Mouse (Mus musculus): ENCODE results near the gene Rhobtb1. TPM values are rescaled to one million over a fixed set of nuclear protein-coding genes. Genes with fewer than 3 reads are reported as not detected.

Rhobtb1 gene
- polyA plus RNA-seq (2015; fragmentation: Nextera tagmentation; extraction: Ambion mirVana), result 12.2 and 14.2 TPM in 2 replicates

DNA sequence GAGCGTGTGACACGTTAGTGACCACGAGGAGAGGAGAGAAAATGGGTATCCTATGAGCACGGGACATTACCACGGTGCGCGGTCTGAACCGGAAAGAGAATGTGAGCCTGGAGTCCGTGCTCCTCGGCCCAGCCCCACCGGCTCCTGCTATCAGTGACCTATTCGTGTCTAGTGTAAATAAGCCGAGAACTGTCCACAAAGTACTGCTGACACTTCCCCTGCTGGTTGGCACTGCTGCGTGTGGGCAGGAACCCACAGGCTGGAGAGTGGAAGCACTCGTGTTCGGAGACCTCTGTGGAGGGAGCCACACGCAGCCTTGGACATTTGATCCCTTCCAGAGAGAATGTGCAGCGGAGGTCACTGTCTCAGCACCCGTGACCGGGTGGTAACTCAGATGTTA is at the start of gene Rhobtb1:
TSS of gene Rhobtb1 (plus strand) at position 390 of the 400 bp plus-strand sequence.
- Histone ChIP-seq H3K9ac (replicated peaks; ENCODE audit: low read depth, low read length) (no peak within 1 kb of the TSS), H3K4me1 (replicated peaks; ENCODE audit: control insufficient read depth, insufficient read depth, low read length) (no peaks in the 10 kb centered on the region), H3K36me3 (ENCODE audit: control insufficient read depth, insufficient read depth) (no peaks in the 10 kb centered on the region), H3K4me2 (ENCODE audit: low read length) (no peak within 1 kb of the TSS), H3K9me3 (ENCODE audit: control insufficient read depth, low read length) (no peaks in the 10 kb centered on the region), H3K27me3 (replicated peaks; ENCODE audit: control insufficient read depth, insufficient read depth, low read length) (no peaks in the 10 kb centered on the region), H3K27ac (ENCODE audit: low read length) (no peak within 1 kb of the TSS), H3K4me3 (replicated peaks; ENCODE audit: low read length) (no peak within 1 kb of the TSS)
- WGBS, result 91% methylated on average over 20 of the region's 20 CpGs
- no peak for ATAC-seq

DNA sequence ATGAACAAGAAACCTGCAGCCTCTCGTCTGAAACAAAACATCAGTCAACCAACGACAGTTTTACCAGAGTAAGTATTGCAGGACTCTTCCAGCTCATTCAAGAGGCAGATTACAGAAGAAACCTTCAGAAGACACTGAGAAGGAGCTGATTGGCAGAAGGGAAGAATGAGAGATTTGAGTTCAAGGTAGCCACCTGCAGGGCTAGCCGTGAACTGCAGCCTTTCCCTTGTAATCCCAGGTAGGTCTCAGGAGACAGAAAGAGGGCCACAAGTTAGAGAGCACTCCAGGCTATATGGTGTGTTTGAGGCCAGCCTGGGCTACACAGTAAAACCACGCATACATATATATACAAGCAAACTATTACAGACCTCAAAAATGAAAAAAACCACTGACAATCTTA is 49.2 kb upstream of the Rhobtb1 start:
- WGBS, result 76% methylated on average over 4 of the region's 4 CpGs
- H3K4me3 ChIP-seq (replicated peaks; ENCODE audit: low read length), result no peak overlapping the region
- peaks cover 10% of the 10 kb centered on the region; the same call in 1 of the 2 replicates for H3K4me1 ChIP-seq (replicated peaks; ENCODE audit: control insufficient read depth, insufficient read depth, low read length)
- no peak for ATAC-seq
- no peak overlapping the region for H3K4me2 ChIP-seq (ENCODE audit: low read length)
- no peaks in the 10 kb centered on the region for H3K9me3 ChIP-seq (ENCODE audit: control insufficient read depth, low read length)
- no peaks in the 10 kb centered on the region for H3K36me3 ChIP-seq (ENCODE audit: control insufficient read depth, insufficient read depth)
- H3K27me3 ChIP-seq (replicated peaks; ENCODE audit: control insufficient read depth, insufficient read depth, low read length), result no peaks in the 10 kb centered on the region
- no peak overlapping the region for H3K9ac ChIP-seq (replicated peaks; ENCODE audit: low read depth, low read length)
- H3K27ac ChIP-seq (ENCODE audit: low read length), result no peak overlapping the region

DNA sequence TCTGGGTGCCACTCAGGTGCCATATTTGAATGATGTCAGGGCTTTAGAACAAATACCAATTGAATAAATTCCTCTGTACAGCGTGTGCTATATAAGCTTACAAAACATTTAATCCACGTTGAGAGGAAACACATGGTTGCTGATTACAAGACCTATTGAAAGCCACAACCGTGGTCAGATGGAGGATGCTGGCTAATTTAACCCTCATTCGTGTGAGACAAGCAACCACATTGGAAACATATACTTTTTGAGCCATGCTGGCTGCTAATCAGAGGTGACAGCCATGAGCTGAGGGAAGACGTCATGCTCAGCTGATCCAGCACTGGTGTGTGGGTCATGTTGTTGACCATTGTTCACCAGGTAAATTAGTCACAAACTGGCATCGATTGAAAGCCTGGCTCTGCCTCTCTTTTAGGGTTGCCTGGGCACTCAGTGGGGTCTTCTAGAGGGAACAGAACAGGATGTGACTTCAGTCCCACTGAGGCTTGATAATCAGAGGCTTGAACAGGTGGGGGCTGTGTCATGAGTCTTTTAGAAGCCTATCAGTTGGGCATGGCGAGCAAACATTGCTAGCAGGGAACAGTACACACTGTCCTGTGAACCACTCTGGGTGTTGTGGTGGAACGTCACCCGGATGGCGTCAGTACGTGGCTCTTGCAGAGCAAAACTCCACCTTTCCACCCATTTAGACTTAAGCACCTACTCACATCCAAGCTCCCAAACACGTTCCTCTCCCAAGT is 46.9 kb upstream of the Rhobtb1 start:
- Histone ChIP-seq H3K9ac (replicated peaks; ENCODE audit: low read depth, low read length) (no peak overlapping the region), H3K9me3 (ENCODE audit: control insufficient read depth, low read length) (no peaks in the 10 kb centered on the region), H3K27me3 (replicated peaks; ENCODE audit: control insufficient read depth, insufficient read depth, low read length) (no peaks in the 10 kb centered on the region), H3K27ac (ENCODE audit: low read length) (no peak overlapping the region), H3K4me2 (ENCODE audit: low read length) (no peak overlapping the region), H3K36me3 (ENCODE audit: control insufficient read depth, insufficient read depth) (no peaks in the 10 kb centered on the region), H3K4me1 (replicated peaks; ENCODE audit: control insufficient read depth, insufficient read depth, low read length) (peaks cover 5% of the 10 kb centered on the region; the same call in 1 of the 2 replicates), H3K4me3 (replicated peaks; ENCODE audit: low read length) (no peak overlapping the region)
- no peak for ATAC-seq
- 81% methylated on average over 12 of the region's 12 CpGs for WGBS

DNA sequence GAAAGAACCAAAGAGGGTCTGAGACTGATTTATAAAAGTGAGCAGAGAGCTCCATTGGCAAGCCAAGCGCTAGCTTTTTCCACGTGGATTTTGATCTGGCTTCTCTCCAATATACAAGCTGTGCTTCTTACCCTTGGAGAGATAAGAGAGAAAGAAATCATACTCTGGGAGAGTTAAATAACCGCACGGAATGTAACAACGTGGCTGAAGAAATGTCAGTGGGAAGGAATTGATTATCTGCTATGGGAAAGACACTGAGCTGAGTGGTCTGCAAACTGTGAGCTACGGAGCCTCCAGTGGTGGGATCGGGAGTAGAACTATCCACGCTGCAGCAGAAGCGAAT is 46.4 kb upstream of the Rhobtb1 start:
- no peaks in the 10 kb centered on the region for H3K36me3 ChIP-seq (ENCODE audit: control insufficient read depth, insufficient read depth)

DNA sequence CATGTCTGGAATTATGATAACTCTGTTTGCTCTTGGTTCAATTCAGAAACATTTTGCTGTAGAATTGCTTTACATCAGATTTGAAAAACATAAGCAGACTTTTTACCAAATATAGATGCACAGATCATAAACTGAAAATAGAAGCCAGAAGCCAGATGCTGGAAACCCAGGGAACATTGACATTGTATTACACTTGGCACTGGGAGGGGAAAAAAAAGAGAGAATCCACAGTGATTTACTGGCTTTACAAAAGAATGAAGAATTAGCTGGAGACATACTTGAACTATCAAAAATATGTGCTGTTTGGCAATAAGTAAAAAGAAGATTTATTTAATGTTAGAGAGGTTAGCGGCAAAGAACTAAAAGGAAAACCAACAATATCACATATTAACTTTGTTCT is 44.4 kb upstream of the Rhobtb1 start:
- no peaks in the 10 kb centered on the region for H3K4me1 ChIP-seq (replicated peaks; ENCODE audit: control insufficient read depth, insufficient read depth, low read length)
- no peak overlapping the region for H3K9ac ChIP-seq (replicated peaks; ENCODE audit: low read depth, low read length)
- ATAC-seq, result no peak
- no peaks in the 10 kb centered on the region for H3K9me3 ChIP-seq (ENCODE audit: control insufficient read depth, low read length)
- no peak overlapping the region for H3K4me2 ChIP-seq (ENCODE audit: low read length)
- no peak overlapping the region for H3K4me3 ChIP-seq (replicated peaks; ENCODE audit: low read length)
- H3K27ac ChIP-seq (ENCODE audit: low read length), result no peak overlapping the region
- H3K36me3 ChIP-seq (ENCODE audit: control insufficient read depth, insufficient read depth), result no peaks in the 10 kb centered on the region
- H3K27me3 ChIP-seq (replicated peaks; ENCODE audit: control insufficient read depth, insufficient read depth, low read length), result no peaks in the 10 kb centered on the region
- 83% methylated on average over 1 of the region's 1 CpGs for WGBS

More for the DNA sequence above, 46.4 kb upstream of the Rhobtb1 start:
- Histone ChIP-seq H3K4me1 (replicated peaks; ENCODE audit: control insufficient read depth, insufficient read depth, low read length) (peaks cover 2% of the 10 kb centered on the region; the same call in 1 of the 2 replicates), H3K4me2 (ENCODE audit: low read length) (no peak overlapping the region), H3K4me3 (replicated peaks; ENCODE audit: low read length) (no peak overlapping the region), H3K27ac (ENCODE audit: low read length) (no peak overlapping the region), H3K27me3 (replicated peaks; ENCODE audit: control insufficient read depth, insufficient read depth, low read length) (no peaks in the 10 kb centered on the region), H3K9me3 (ENCODE audit: control insufficient read depth, low read length) (no peaks in the 10 kb centered on the region), H3K9ac (replicated peaks; ENCODE audit: low read depth, low read length) (no peak overlapping the region)
- 71% methylated on average over 9 of the region's 9 CpGs for WGBS
- no peak for ATAC-seq

DNA sequence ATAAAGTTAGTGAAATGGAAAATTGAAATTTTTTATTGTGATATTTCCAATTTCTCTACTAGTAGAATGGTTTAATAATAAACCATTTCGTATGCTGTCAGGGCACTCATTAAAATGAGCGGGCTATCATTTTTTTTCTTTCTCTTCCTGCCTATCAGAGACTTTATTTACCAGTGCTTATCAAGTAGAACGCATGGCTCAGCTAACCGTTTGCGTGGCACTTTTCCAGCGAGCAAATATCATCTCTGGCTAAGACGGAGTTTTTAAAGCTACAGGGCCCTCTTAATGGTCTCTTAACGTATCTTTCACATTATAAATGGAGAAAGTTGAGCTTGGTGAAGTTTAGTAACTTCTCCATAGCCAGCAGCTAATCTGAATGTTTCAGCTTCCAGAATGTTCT is 44.0 kb upstream of the Rhobtb1 start:
- Histone ChIP-seq H3K27ac (ENCODE audit: low read length) (no peak overlapping the region), H3K4me3 (replicated peaks; ENCODE audit: low read length) (no peak overlapping the region), H3K4me2 (ENCODE audit: low read length) (no peak overlapping the region), H3K27me3 (replicated peaks; ENCODE audit: control insufficient read depth, insufficient read depth, low read length) (no peaks in the 10 kb centered on the region), H3K36me3 (ENCODE audit: control insufficient read depth, insufficient read depth) (no peaks in the 10 kb centered on the region), H3K9me3 (ENCODE audit: control insufficient read depth, low read length) (no peaks in the 10 kb centered on the region), H3K9ac (replicated peaks; ENCODE audit: low read depth, low read length) (no peak overlapping the region), H3K4me1 (replicated peaks; ENCODE audit: control insufficient read depth, insufficient read depth, low read length) (no peaks in the 10 kb centered on the region)
- ATAC-seq, result no peak
- WGBS, result 54% methylated on average over 8 of the region's 8 CpGs

DNA sequence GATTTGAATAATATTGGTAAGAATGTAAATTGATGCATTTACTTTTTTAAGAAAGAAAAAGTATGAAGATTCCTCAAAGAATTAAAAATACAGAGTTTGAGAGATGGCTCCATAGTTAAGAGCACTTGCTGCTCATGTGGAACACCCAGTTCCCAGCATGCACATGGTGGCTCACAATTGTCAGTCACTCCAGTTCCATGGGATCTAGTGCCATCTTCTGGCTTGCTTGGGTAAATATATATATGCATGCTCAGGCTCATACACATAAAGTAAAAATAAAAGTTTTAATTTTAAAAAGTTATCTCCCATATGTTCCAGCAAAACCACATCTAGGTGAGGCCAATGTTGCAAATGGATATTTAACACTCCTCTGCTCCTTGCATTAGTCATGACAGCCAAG is 36.9 kb upstream of the Rhobtb1 start:
- ATAC-seq, result no peak
- Histone ChIP-seq H3K4me1 (replicated peaks; ENCODE audit: control insufficient read depth, insufficient read depth, low read length) (no peaks in the 10 kb centered on the region), H3K4me3 (replicated peaks; ENCODE audit: low read length) (no peak overlapping the region), H3K36me3 (ENCODE audit: control insufficient read depth, insufficient read depth) (no peaks in the 10 kb centered on the region), H3K9me3 (ENCODE audit: control insufficient read depth, low read length) (no peaks in the 10 kb centered on the region), H3K4me2 (ENCODE audit: low read length) (no peak overlapping the region), H3K27ac (ENCODE audit: low read length) (no peak overlapping the region), H3K9ac (replicated peaks; ENCODE audit: low read depth, low read length) (no peak overlapping the region), H3K27me3 (replicated peaks; ENCODE audit: control insufficient read depth, insufficient read depth, low read length) (no peaks in the 10 kb centered on the region)

- no peak for ATAC-seq
- H3K36me3 ChIP-seq (ENCODE audit: control insufficient read depth, insufficient read depth), result no peaks in the 10 kb centered on the region
- no peaks in the 10 kb centered on the region for H3K4me1 ChIP-seq (replicated peaks; ENCODE audit: control insufficient read depth, insufficient read depth, low read length)
- no peak overlapping the region for H3K27ac ChIP-seq (ENCODE audit: low read length)
- no peaks in the 10 kb centered on the region for H3K9me3 ChIP-seq (ENCODE audit: control insufficient read depth, low read length)
- H3K4me2 ChIP-seq (ENCODE audit: low read length), result no peak overlapping the region
- H3K27me3 ChIP-seq (replicated peaks; ENCODE audit: control insufficient read depth, insufficient read depth, low read length), result no peaks in the 10 kb centered on the region
- no peak overlapping the region for H3K9ac ChIP-seq (replicated peaks; ENCODE audit: low read depth, low read length)
- no peak overlapping the region for H3K4me3 ChIP-seq (replicated peaks; ENCODE audit: low read length)
These were observed 33.2 kb upstream of the Rhobtb1 start for GRCm38 (mm10) chr10:69117996-69118395.

- WGBS, result 86% methylated on average over 3 of the region's 3 CpGs
- H3K9me3 ChIP-seq (ENCODE audit: control insufficient read depth, low read length), result no peaks in the 10 kb centered on the region
- H3K4me1 ChIP-seq (replicated peaks; ENCODE audit: control insufficient read depth, insufficient read depth, low read length), result no peaks in the 10 kb centered on the region
- H3K27me3 ChIP-seq (replicated peaks; ENCODE audit: control insufficient read depth, insufficient read depth, low read length), result no peaks in the 10 kb centered on the region
- H3K4me2 ChIP-seq (ENCODE audit: low read length), result no peak overlapping the region
- no peak overlapping the region for H3K27ac ChIP-seq (ENCODE audit: low read length)
- no peaks in the 10 kb centered on the region for H3K36me3 ChIP-seq (ENCODE audit: control insufficient read depth, insufficient read depth)
- no peak for ATAC-seq
- no peak overlapping the region for H3K4me3 ChIP-seq (replicated peaks; ENCODE audit: low read length)
- H3K9ac ChIP-seq (replicated peaks; ENCODE audit: low read depth, low read length), result no peak overlapping the region
These were observed 32.3 kb upstream of the Rhobtb1 start for GRCm38 (mm10) chr10:69118893-69119292.

DNA sequence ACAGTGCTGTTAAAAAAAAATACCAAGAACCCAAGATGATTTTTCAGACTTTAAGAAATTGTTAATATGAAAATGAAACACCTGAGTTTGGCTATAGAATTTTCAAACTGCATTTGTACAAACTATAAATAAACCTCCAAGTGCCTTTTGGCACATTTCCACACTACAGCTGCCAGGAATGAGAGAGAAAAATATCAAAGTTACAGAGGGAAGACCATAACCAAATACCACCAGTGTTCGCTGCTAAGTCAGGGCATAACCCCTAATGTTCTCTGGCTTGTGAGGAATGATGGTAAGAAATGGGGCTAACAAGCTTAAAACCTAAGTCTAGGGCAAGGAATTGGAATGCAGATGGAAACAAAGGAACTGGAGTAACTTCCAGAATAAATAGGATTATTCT is 31.8 kb upstream of the Rhobtb1 start:
- Histone ChIP-seq H3K4me2 (ENCODE audit: low read length) (no peak overlapping the region), H3K4me3 (replicated peaks; ENCODE audit: low read length) (no peak overlapping the region), H3K9ac (replicated peaks; ENCODE audit: low read depth, low read length) (no peak overlapping the region), H3K27me3 (replicated peaks; ENCODE audit: control insufficient read depth, insufficient read depth, low read length) (no peaks in the 10 kb centered on the region), H3K36me3 (ENCODE audit: control insufficient read depth, insufficient read depth) (no peaks in the 10 kb centered on the region), H3K9me3 (ENCODE audit: control insufficient read depth, low read length) (no peaks in the 10 kb centered on the region), H3K4me1 (replicated peaks; ENCODE audit: control insufficient read depth, insufficient read depth, low read length) (no peaks in the 10 kb centered on the region), H3K27ac (ENCODE audit: low read length) (no peak overlapping the region)
- no peak for ATAC-seq
- WGBS, result 76% methylated on average over 1 of the region's 1 CpGs
